Mouse (Mus musculus) CH12.LX (cell line): ENCODE data around the gene Zfp287. TPM values are rescaled to one million over a fixed set of nuclear protein-coding genes. Genes with fewer than 3 reads are reported as not detected.

ENCODE experiments used
- DNase-seq: peaks from one replicate; pipeline ENCODE4 v3.0.0-alpha.2; 2013; ENCODE audit errors: extremely low read depth
- H3K27ac ChIP-seq: 2 replicates; pipeline ENCODE4 v1.5.1; 2012; ENCODE audit warnings: low read depth, mild to moderate bottlenecking, control low read depth, moderate library complexity; ENCODE audit not compliant: insufficient read depth
- H3K27me3 ChIP-seq: replicated peaks from 2 replicates; pipeline ENCODE3; 2012; ENCODE audit warnings: inconsistent platforms
- H3K36me3 ChIP-seq, 2 experiments: replicated peaks in 1 of 2; 2 replicates each; pipeline versions ENCODE3 to v1.6.1; 2012; ENCODE audit warnings: inconsistent platforms in 1 of 2, low read length in 1 of 2, mild to moderate bottlenecking in 1 of 2, mixed read lengths in 1 of 2, moderate library complexity in 1 of 2; ENCODE audit not compliant: control insufficient read depth in 1 of 2, insufficient read depth in 1 of 2
- H3K4me1 ChIP-seq, 2 experiments: 2 replicates each; pipeline ENCODE4 v1.6.1; 2012; ENCODE audit warnings: inconsistent platforms in 1 of 2, moderate library complexity in 1 of 2; ENCODE audit not compliant: insufficient read depth in 2 of 2, control insufficient read depth in 1 of 2
- H3K4me2 ChIP-seq: 2 replicates; pipeline ENCODE4 v1.6.1; 2012; ENCODE audit warnings: low read depth, mild to moderate bottlenecking, control low read depth; ENCODE audit not compliant: poor library complexity, insufficient read depth, severe bottlenecking
- H3K4me3 ChIP-seq, 3 experiments: fragments of 150-350 bp in 1 of 3; sonication (generic) in 1 of 3; replicated peaks in 1 of 3; 2 replicates each; pipeline versions ENCODE3 to v1.5.1; 2011 to 2012; ENCODE audit warnings: low read depth in 2 of 3, low read length in 2 of 3, mild to moderate bottlenecking in 2 of 3, moderate library complexity in 2 of 3, control low read depth in 1 of 3, improper control_type of control experiment in 1 of 3, inconsistent platforms in 1 of 3, mixed read lengths in 1 of 3; ENCODE audit not compliant: poor library complexity in 1 of 3
- H3K79me2 ChIP-seq: replicated peaks from 2 replicates; pipeline ENCODE4 v1.6.1; 2012; ENCODE audit warnings: mild to moderate bottlenecking, moderate library complexity; ENCODE audit not compliant: control insufficient read depth, poor library complexity, insufficient read depth, severe bottlenecking; ENCODE audit errors: extremely low read depth
- H3K9ac ChIP-seq: 2 replicates; pipeline ENCODE4 v1.6.1; 2012; ENCODE audit warnings: low read depth, mild to moderate bottlenecking, control low read depth, moderate library complexity; ENCODE audit not compliant: insufficient read depth
- H3K9me3 ChIP-seq: replicated peaks from 2 replicates; pipeline ENCODE3; 2012; ENCODE audit warnings: low read length, inconsistent platforms, mixed read lengths
- BHLHE40 ChIP-seq: IDR thresholded peaks from 2 replicates; pipeline ENCODE4 v1.6.1; 2011; ENCODE audit warnings: mild to moderate bottlenecking, low read depth, low read length, improper control_type of control experiment
- CTCF ChIP-seq, 2 experiments: IDR thresholded peaks in 1 of 2; conservative IDR thresholded peaks in 1 of 2; 2 replicates each; pipeline ENCODE4 v1.5.1; 2011 to 2012; ENCODE audit warnings: low read depth in 2 of 2, low read length in 2 of 2, improper control_type of control experiment in 1 of 2, inconsistent platforms in 1 of 2, mild to moderate bottlenecking in 1 of 2, moderate library complexity in 1 of 2
- JUND ChIP-seq: conservative IDR thresholded peaks from 2 replicates; pipeline ENCODE4 v1.6.1; 2011; ENCODE audit warnings: low read depth, low read length, improper control_type of control experiment
- MEF2A ChIP-seq: IDR thresholded peaks from 2 replicates; pipeline ENCODE4 v1.6.1; 2014; ENCODE audit warnings: low read depth, mild to moderate bottlenecking, inconsistent platforms, low read length, improper control_type of control experiment, borderline replicate concordance
- NELFE ChIP-seq: IDR thresholded peaks from 2 replicates; pipeline ENCODE4 v1.6.1; 2011; ENCODE audit warnings: low read depth, low read length, improper control_type of control experiment
- RAD21 ChIP-seq: IDR thresholded peaks from 2 replicates; pipeline ENCODE4 v1.6.1; 2011; ENCODE audit warnings: low read depth, mild to moderate bottlenecking, low read length, improper control_type of control experiment, moderate library complexity
- TCF12 ChIP-seq: IDR thresholded peaks from 2 replicates; pipeline ENCODE4 v1.6.1; 2014; ENCODE audit warnings: low read depth, mild to moderate bottlenecking, inconsistent platforms, low read length, improper control_type of control experiment
- USF1 ChIP-seq: IDR thresholded peaks from 2 replicates; pipeline ENCODE4 v1.6.1; 2014; ENCODE audit warnings: low read depth, mild to moderate bottlenecking, inconsistent platforms, low read length, improper control_type of control experiment
- USF2 ChIP-seq: conservative IDR thresholded peaks from 2 replicates; pipeline ENCODE4 v1.6.1; 2011; ENCODE audit warnings: low read depth, low read length, improper control_type of control experiment
- ZC3H11A ChIP-seq: IDR thresholded peaks from 2 replicates; pipeline ENCODE4 v1.6.1; 2012; ENCODE audit warnings: low read depth, mild to moderate bottlenecking, inconsistent platforms, low read length, improper control_type of control experiment
- dilution Hi-C: fragments of 300-500 bp; cut with MboI; formaldehyde crosslinking; loops from 2 replicates; pipeline ENCODE4 v1.14.3; 2020; ENCODE audit warnings: low sequenced_read_pairs; ENCODE audit not compliant: extremely low pct_unique_long_range_greater_than_20kb, extremely low pct_ligation_motif_present
- in situ Hi-C: fragments of 300-500 bp; cut with MboI; formaldehyde crosslinking; loops from 3 replicates; pipeline ENCODE4 v1.14.3; 2019; ENCODE audit warnings: low sequenced_read_pairs, low pct_ligation_motif_present, low pct_unique_long_range_greater_than_20kb, mixed read lengths
- polyA plus RNA-seq: library from polyadenylated mRNA; unstranded; fragments of >175 nt; gene quantifications from 2 replicates; pipeline ENCODE4 v1.2.1, GENCODE M21; 2012; ENCODE audit warnings: low read depth; ENCODE audit not compliant: insufficient read length
- total RNA-seq, 2 experiments: library from RNA; depleted of rRNA; stranded (reverse); fragments of 300-350 nt in 1 of 2; fragments of >200 nt in 1 of 2; gene quantifications; 2 replicates each; pipeline ENCODE4 v1.2.3; 2012 to 2014

Zfp287 gene
- total and polyA plus RNA-seq, 3 experiments: 4.8 to 7.3 (median 5.7) TPM

GRCm38 (mm10) chr11:62742261-62742957 is 10.7 kb upstream of the Zfp287 start:
- no peak for DNase-seq
- Histone ChIP-seq H3K4me1 (no peaks in the 10 kb centered on the region), H3K4me3 (no peak overlapping the region), H3K9me3 (no peaks in the 10 kb centered on the region), H3K36me3 (no peaks in the 10 kb centered on the region), H3K9ac (no peak overlapping the region), H3K27ac (no peak overlapping the region), H3K4me2 (no peak overlapping the region), H3K79me2 (no peaks in the 10 kb centered on the region), H3K27me3 (no peaks in the 10 kb centered on the region)
- dilution Hi-C loops (no loop called here), in situ Hi-C loops (no loop called here)
- TF ChIP-seq USF1: no peak

- Histone ChIP-seq H3K79me2 (no peaks in the 10 kb centered on the region), H3K4me2 (no peak overlapping the region), H3K36me3 (no peaks in the 10 kb centered on the region), H3K9ac (no peak overlapping the region), H3K4me1 (no peaks in the 10 kb centered on the region), H3K27ac (no peak overlapping the region)
- in situ Hi-C loops: no loop called here
- no peak for DNase-seq
- dilution Hi-C loops: no loop called here
- no peak for TF ChIP-seq ZC3H11A
- TF ChIP-seq TCF12: no peak
- no peak for TF ChIP-seq MEF2A
- TF ChIP-seq CTCF (conservative IDR thresholded peaks at IDR 0.05 in 1 of 2, IDR thresholded peaks at IDR 0.05 in 1 of 2; ENCODE audit: low read depth in 2 of 2, low read length in 2 of 2): no peak
- no peak for TF ChIP-seq JUND
- no peak for TF ChIP-seq RAD21
- TF ChIP-seq, all 38 proteins: peak for 0
- H3K27me3 ChIP-seq: no peaks in the 10 kb centered on the region
- no peaks in the 10 kb centered on the region for H3K9me3 ChIP-seq
- H3K4me3 ChIP-seq: no peak overlapping the region
Observed at GRCm38 (mm10) chr11:62741186-62741585, 9.5 kb upstream of the Zfp287 start.

GRCm38 (mm10) chr11:62732665-62733064 is 960 bp upstream of the Zfp287 start:
- H3K4me3 ChIP-seq: no peak overlapping the region
- no peak overlapping the region for H3K27ac ChIP-seq
- H3K4me2 ChIP-seq: no peak overlapping the region
- peaks cover 8 to 17% of the 10 kb centered on the region in 2 experiments for H3K36me3 ChIP-seq
- peaks cover 2 to 24% of the 10 kb centered on the region in 2 experiments; a peak in 3 of 4 replicates for H3K4me1 ChIP-seq
- peaks cover 2% of the 10 kb centered on the region for H3K27me3 ChIP-seq
- no peak overlapping the region for H3K9ac ChIP-seq
- DNase-seq: peak; percentile 37
- in situ Hi-C loops (no loop called here), dilution Hi-C loops (no loop called here)
- H3K9me3 ChIP-seq: no peaks in the 10 kb centered on the region
- H3K79me2 ChIP-seq: no peaks in the 10 kb centered on the region
- peak; percentile 31; the same call in 1 of the 2 replicates for TF ChIP-seq USF2
- no peak for TF ChIP-seq NELFE
- 0 out of 2 replicates have a peak, but pooled peaks have one; percentile 36 for TF ChIP-seq BHLHE40
